Mouse (Mus musculus) granulocyte monocyte progenitor cell, adult 5-6 weeks (primary cell): ENCODE results near the gene Map2k4. TPM values are rescaled to one million over a fixed set of nuclear protein-coding genes. Genes with fewer than 3 reads are reported as not detected.
A peak's percentile ranks its signal among the peaks of the same experiment; 100 is the strongest.

ENCODE experiments used
- ATAC-seq: replicated peaks from 2 replicates; pipeline ENCODE4 v1.8.0; 2016; ENCODE audit warnings: mild to moderate bottlenecking, moderate TSS enrichment, inconsistent platforms; ENCODE audit not compliant: poor library complexity, severe bottlenecking
- total RNA-seq, 2 experiments: library from RNA; stranded (forward) in 1 of 2; stranded (reverse) in 1 of 2; fragments of 200-712, 200-1000 nt in 1 of 2; fragments of >200 nt in 1 of 2; fragmentation: Nextera tagmentation in 1 of 2; gene quantifications; 2 replicates each; pipeline ENCODE4 v1.2.3; 2014 to 2017

Gene Map2k4
- total RNA-seq (2014; fragmentation: Nextera tagmentation) (44.3 and 50.8 TPM in 2 replicates), total RNA-seq (2017) (31.2 and 31.4 TPM in 2 replicates)

GRCm38 (mm10) chr11:65788154-65788553, at the start of gene Map2k4:
Gene Map2k4, minus strand, starts transcription at chr11:65788297.
- ATAC-seq: peak; percentile 99

- ATAC-seq: no peak
Observed at GRCm38 (mm10) chr11:65824556-65824955, 36.5 kb upstream of the Map2k4 start.

GRCm38 (mm10) chr11:65820877-65821276, 32.8 kb upstream of the Map2k4 start:
- peak; percentile 92 for ATAC-seq

DNA sequence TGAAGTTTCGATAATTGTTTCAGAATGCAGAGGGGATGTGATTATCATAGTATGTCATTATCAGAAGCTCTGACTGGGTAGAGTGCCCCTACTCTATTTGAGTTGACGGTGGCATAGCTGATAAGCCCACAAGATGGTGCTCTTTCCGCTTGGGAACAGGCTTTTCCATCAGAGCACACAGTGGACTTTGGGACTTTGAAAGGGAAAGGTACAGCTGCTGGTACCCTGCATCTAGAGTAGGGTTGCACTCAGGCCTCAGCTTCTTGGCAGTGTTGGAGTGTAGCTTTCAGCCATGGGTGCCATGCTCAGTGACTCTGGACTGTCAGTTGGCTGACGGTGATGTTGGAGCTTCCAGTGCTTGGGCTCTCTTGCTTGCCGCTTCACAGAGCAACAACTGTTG, 32.2 kb upstream of the Map2k4 start:
- no peak for ATAC-seq

- no peak for ATAC-seq
Observed at GRCm38 (mm10) chr11:65818193-65818592, 30.1 kb upstream of the Map2k4 start.

GRCm38 (mm10) chr11:65816237-65816636, 28.1 kb upstream of the Map2k4 start:
- no peak for ATAC-seq

GRCm38 (mm10) chr11:65814381-65814780, 26.3 kb upstream of the Map2k4 start:
- no peak for ATAC-seq

GRCm38 (mm10) chr11:65812088-65812487, 24.0 kb upstream of the Map2k4 start:
- no peak for ATAC-seq

GRCm38 (mm10) chr11:65807601-65808000, 19.5 kb upstream of the Map2k4 start:
- no peak for ATAC-seq

DNA sequence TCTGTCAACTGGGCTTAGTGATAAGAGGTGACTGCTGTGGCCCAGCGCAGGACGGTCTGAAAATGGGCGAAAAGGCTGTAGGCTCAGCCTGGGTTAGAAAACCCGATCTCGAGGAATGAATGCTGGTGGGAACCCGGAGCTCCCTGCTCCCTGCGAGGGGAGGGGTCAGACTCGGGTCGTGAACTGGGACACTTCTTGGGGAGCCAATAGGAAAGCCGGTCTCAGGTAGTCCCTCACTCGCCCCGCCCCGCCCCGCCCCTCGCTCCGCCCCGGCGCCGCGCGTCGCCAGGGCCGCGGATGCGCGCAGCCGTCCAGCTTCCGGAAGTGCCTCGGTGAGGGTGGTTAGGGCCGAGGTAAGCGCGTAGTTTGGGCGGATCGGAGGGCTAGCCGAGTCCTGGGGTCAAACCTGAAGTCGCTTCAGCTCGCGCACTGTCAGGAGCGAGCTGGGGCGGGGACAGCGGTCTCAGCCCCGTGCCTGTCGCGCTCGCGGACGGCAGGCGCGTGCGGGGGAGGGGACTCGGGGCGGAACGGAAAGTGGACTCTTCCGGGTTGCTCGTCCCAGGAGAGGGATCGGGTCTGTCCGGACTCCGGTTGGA, 18.9 kb upstream of the Map2k4 start, which contains the start of gene Zkscan6:
Zkscan6 (plus strand) TSS at position 267 of the 596 bp plus-strand sequence.
- ATAC-seq: peak; percentile 78

GRCm38 (mm10) chr11:65806321-65806904, 18.3 kb upstream of the Map2k4 start:
- peak; percentile 78 for ATAC-seq

- no peak for ATAC-seq
Observed at GRCm38 (mm10) chr11:65801899-65802298, 13.8 kb upstream of the Map2k4 start.

- peak; percentile 71 for ATAC-seq
Observed at GRCm38 (mm10) chr11:65795896-65796295, 7.8 kb upstream of the Map2k4 start.

DNA sequence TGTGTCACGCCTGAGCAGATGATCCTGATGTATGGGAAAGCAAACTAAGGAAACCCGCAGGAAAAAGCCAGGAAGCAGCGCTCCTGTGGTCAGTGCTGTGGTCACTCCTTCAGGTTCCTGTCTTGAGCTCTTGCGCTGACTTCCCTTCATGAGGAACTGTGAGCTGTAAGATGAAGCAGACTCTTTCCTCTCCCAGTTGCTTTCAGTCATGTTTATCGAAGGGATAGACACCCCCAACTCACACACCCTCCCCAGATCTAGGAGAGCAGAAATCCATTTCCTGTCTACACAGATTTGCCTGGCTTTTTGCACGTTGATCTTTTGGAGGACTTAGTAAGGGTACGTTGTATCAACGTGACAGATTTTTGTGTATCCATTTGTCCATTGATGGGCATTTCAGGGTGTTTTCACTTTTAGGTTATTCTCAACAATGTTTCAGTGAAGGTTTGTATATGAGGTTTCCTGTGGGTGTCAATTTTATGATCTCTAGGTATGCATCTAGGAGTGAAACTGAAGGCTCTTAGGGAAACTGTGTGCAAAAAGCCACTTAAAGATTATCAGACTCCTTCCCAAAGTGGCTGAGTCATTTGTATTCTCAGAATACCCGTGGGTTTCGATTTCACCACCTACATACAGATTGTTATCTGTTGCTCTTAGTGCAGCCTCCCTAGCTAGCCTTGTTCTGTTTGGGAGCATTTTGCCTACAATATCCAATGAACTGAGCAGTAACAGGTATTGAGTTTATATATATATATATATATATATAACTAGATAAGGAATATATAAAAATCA, 6.5 kb upstream of the Map2k4 start:
- ATAC-seq: peak; percentile 84

DNA sequence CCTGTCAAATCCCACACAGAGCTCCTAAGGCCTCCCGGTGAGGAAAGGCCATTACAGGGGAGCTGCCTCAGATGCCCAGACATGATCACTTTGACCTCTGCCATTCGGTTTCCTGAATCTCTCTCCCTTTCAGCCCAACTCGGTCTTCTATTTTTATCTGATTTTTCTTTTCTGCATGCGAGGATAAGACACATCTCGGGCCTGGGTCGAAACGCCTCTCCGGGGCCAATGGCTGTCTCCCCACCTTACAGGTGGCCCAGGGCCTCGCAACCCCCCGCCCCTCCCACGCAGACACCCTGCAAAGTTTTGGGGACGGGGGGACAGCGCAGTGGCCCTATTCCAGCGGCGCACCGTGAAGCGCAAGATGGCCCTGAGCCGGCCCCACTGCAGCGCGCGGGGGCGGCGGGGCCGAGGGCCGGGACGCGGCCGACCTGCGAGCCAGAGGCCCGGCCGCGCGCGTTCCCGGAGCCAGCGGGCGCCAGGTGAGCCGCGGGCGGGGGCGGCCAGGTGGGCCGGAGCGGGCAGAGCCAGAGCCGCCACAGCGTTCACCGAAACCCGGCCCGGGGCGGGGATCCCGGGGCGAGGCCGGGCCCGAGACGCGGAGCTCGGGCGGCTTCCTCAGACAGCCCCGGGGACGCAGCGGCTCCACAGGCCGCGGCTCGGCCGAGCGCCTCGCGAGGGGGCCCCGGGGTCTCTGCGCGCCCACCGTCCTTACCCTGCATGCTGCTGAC, 511 bp downstream of the Map2k4 start:
- peak; percentile 30 for ATAC-seq

DNA sequence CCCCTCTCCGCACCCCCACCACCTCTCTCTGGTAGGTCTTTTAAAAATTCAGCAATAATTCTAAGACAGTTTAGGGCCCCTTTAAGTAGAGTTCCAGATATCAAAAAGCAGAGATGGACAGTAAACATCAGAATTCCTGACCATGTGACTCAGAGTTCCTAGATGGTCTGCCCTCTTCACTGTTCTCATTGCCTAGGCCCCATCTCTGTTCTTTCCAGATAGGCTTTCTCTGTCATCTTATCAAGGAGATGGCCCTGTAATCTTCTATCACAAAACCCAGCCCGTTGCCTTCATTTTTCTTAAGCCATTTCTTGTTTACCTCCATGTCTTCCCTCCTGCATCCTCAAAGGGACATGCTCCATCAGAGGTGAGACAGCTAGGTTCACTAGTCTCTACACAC, 1.9 kb downstream of the Map2k4 start:
- no peak for ATAC-seq

DNA sequence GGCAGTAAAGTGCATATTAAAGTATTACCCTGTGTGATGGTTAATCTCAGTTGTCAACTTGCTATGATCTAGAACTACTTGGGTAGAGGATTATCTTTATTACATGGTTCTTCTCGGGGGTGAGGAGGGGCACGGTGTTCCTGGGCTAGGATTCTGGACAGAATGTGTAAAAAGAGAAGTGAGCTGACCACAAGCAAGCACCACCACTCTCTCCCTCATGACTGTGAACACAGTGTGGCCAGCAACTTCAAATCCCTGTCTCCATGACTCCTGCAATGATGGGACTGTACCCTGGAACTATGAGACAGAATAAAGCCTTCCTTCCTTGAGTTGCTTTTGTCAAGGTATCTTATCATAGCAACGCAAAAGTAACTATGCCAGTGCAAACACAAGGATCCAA, 6.5 kb downstream of the Map2k4 start:
- peak; percentile 73 for ATAC-seq

DNA sequence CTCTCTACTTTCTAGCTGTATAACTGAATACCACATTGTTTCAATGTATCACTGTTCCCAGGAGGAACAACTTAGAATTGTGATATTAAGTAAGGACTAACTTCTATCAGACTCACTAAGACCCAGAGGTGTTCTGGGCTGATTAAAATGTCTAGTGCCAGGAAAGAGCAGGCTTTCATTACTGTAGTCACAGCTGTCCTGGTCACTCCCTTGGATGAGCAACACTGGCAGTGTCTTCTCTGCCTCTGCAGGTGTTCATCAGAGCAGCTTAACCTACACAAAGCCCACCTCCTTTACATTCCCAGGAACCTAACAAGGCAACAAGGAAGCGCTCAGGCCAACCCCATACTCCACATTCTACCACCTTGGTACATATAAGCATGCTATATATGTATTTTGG, 8.5 kb downstream of the Map2k4 start:
- no peak for ATAC-seq

DNA sequence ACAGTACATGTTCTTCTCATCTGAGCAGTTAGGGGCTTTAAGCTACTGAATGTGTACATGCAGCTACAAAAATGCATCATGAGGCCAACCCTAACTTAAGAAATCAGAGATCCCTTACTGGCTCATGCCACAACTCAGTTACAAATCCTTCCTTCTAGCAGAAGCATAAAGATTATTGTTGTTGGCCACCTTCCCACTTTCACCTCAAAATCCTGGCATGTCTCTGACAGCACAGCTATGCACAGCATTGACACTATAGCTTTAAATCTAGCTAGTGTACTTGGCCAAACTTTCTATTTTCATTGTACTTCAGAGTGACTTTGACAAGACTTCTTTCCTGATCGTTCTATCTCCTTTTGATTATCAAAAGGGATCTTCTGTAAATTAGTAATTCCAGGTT, 9.0 kb downstream of the Map2k4 start:
- ATAC-seq: no peak

- peak; percentile 69 for ATAC-seq
Observed at GRCm38 (mm10) chr11:65777810-65778209, 10.3 kb downstream of the Map2k4 start.
